Mouse (Mus musculus) MEL (cell line): ENCODE measurements around the gene Vcl. TPM values are rescaled to one million over a fixed set of nuclear protein-coding genes. Genes with fewer than 3 reads are reported as not detected.

ENCODE experiments used
- DNase-seq: peaks from one replicate; pipeline ENCODE4 v3.0.0; 2011; ENCODE audit warnings: low read depth, low spot score
- H3K27ac ChIP-seq: 2 replicates; pipeline ENCODE4 v1.5.1; 2012; ENCODE audit warnings: low read depth, mild to moderate bottlenecking, control low read depth, low read length, moderate library complexity; ENCODE audit not compliant: control insufficient read depth
- H3K27me3 ChIP-seq, 2 experiments: fragments of 150-350 bp in 1 of 2; sonication (generic) in 1 of 2; 2 replicates each; pipeline ENCODE4 v1.6.1; 2012; ENCODE audit warnings: low read length in 2 of 2, mild to moderate bottlenecking in 2 of 2, improper control_type of control experiment in 1 of 2, moderate library complexity in 1 of 2; ENCODE audit not compliant: insufficient read depth in 2 of 2, control insufficient read depth in 1 of 2
- H3K36me3 ChIP-seq, 2 experiments: 2 replicates each; pipeline ENCODE4 v1.6.1; 2012 to 2014; ENCODE audit warnings: low read length in 2 of 2, improper control_type of control experiment in 1 of 2, inconsistent platforms in 1 of 2, mild to moderate bottlenecking in 1 of 2; ENCODE audit not compliant: insufficient read depth in 2 of 2, control insufficient read depth in 1 of 2
- H3K4me1 ChIP-seq, 2 experiments: fragments of 150-350 bp in 1 of 2; sonication (generic) in 1 of 2; 2 replicates each; pipeline ENCODE4 v1.6.1; 2012; ENCODE audit warnings: low read length in 2 of 2, improper control_type of control experiment in 1 of 2, mild to moderate bottlenecking in 1 of 2; ENCODE audit not compliant: insufficient read depth in 2 of 2, control insufficient read depth in 1 of 2
- H3K4me3 ChIP-seq, 2 experiments: fragments of 150-350 bp in 1 of 2; sonication (generic) in 1 of 2; 2 replicates each; pipeline ENCODE4 v1.5.1; 2012; ENCODE audit warnings: low read depth in 2 of 2, low read length in 2 of 2, mild to moderate bottlenecking in 2 of 2, moderate library complexity in 2 of 2, control low read depth in 1 of 2, improper control_type of control experiment in 1 of 2; ENCODE audit not compliant: control insufficient read depth in 1 of 2, insufficient read depth in 1 of 2
- H3K79me2 ChIP-seq: 2 replicates; pipeline ENCODE4 v1.6.1; 2012; ENCODE audit warnings: mild to moderate bottlenecking, low read length, moderate library complexity; ENCODE audit not compliant: control insufficient read depth, poor library complexity, insufficient read depth
- H3K9ac ChIP-seq: 2 replicates; pipeline ENCODE4 v1.6.1; 2012; ENCODE audit warnings: low read depth, mild to moderate bottlenecking, control low read depth, low read length, moderate library complexity; ENCODE audit not compliant: control insufficient read depth, poor library complexity, severe bottlenecking
- H3K9me3 ChIP-seq: fragments of 150-350 bp; sonication (generic); replicated peaks from 2 replicates; pipeline ENCODE4 v1.6.1; 2012; ENCODE audit warnings: mild to moderate bottlenecking, low read length, improper control_type of control experiment, moderate library complexity; ENCODE audit not compliant: insufficient read depth
- CHD1 ChIP-seq: IDR thresholded peaks from 2 replicates; pipeline ENCODE4 v1.6.1; 2012; ENCODE audit warnings: low read depth, mild to moderate bottlenecking, inconsistent platforms, low read length, improper control_type of control experiment
- CTCF ChIP-seq, 3 experiments: IDR thresholded peaks in 2 of 3; conservative IDR thresholded peaks in 1 of 3; 2 replicates each; pipeline ENCODE4 v1.5.1; 2011 to 2012; ENCODE audit warnings: low read length in 3 of 3, low read depth in 2 of 3, mild to moderate bottlenecking in 2 of 3, improper control_type of control experiment in 1 of 3, inconsistent platforms in 1 of 3, mixed read lengths in 1 of 3, moderate library complexity in 1 of 3; ENCODE audit not compliant: control insufficient read depth in 1 of 3, insufficient read depth in 1 of 3, poor library complexity in 1 of 3, severe bottlenecking in 1 of 3
- GABPA ChIP-seq: IDR thresholded peaks from 2 replicates; pipeline ENCODE4 v1.6.1; 2012; ENCODE audit warnings: low read depth, mild to moderate bottlenecking, inconsistent platforms, low read length, improper control_type of control experiment, moderate library complexity
- GATA1 ChIP-seq: IDR thresholded peaks from 2 replicates; pipeline ENCODE4 v1.6.1; 2011; ENCODE audit warnings: low read depth, low read length, improper control_type of control experiment
- KAT2A ChIP-seq: conservative IDR thresholded peaks from 2 replicates; pipeline ENCODE4 v1.6.1; 2012; ENCODE audit warnings: low read depth, low read length, improper control_type of control experiment, inconsistent platforms
- MAFK ChIP-seq: IDR thresholded peaks from 2 replicates; pipeline ENCODE4 v1.6.1; 2011; ENCODE audit warnings: low read depth, mild to moderate bottlenecking, low read length, improper control_type of control experiment, borderline replicate concordance
- MAX ChIP-seq: IDR thresholded peaks from 2 replicates; pipeline ENCODE4 v1.6.1; 2011; ENCODE audit warnings: low read length, improper control_type of control experiment
- MAZ ChIP-seq: IDR thresholded peaks from 2 replicates; pipeline ENCODE4 v1.6.1; 2012; ENCODE audit warnings: low read depth, mild to moderate bottlenecking, inconsistent platforms, low read length, improper control_type of control experiment
- MEF2A ChIP-seq: IDR thresholded peaks from 2 replicates; pipeline ENCODE4 v1.6.1; 2014; ENCODE audit warnings: low read depth, mild to moderate bottlenecking, inconsistent platforms, low read length, improper control_type of control experiment; ENCODE audit not compliant: poor library complexity, insufficient replicate concordance, severe bottlenecking; ENCODE audit errors: extremely low read depth
- NELFE ChIP-seq: IDR thresholded peaks from 2 replicates; pipeline ENCODE4 v1.6.1; 2011; ENCODE audit warnings: low read depth, low read length, improper control_type of control experiment
- POLR2AphosphoS5 ChIP-seq: IDR thresholded peaks from 2 replicates; pipeline ENCODE4 v1.6.1; 2012; ENCODE audit warnings: low read depth, borderline replicate concordance, mild to moderate bottlenecking, inconsistent platforms, low read length, moderate library complexity, mixed read lengths
- RCOR1 ChIP-seq: IDR thresholded peaks from 2 replicates; pipeline ENCODE4 v1.6.1; 2012; ENCODE audit warnings: low read depth, mild to moderate bottlenecking, inconsistent platforms, low read length, improper control_type of control experiment
- SIN3A ChIP-seq: IDR thresholded peaks from 2 replicates; pipeline ENCODE4 v1.6.1; 2012; ENCODE audit warnings: low read length, improper control_type of control experiment, inconsistent platforms
- UBTF ChIP-seq: IDR thresholded peaks from 2 replicates; pipeline ENCODE4 v1.6.1; 2012; ENCODE audit warnings: low read depth, mild to moderate bottlenecking, inconsistent platforms, low read length, improper control_type of control experiment, moderate library complexity, borderline replicate concordance; ENCODE audit not compliant: insufficient read depth
- USF2 ChIP-seq, 2 experiments: IDR thresholded peaks; 2 replicates each; pipeline ENCODE4 v1.6.1; 2011 to 2012; ENCODE audit warnings: improper control_type of control experiment in 2 of 2, low read length in 2 of 2, borderline replicate concordance in 1 of 2, inconsistent platforms in 1 of 2, low read depth in 1 of 2, mild to moderate bottlenecking in 1 of 2; ENCODE audit not compliant: insufficient read depth in 1 of 2
- ZC3H11A ChIP-seq: IDR thresholded peaks from 2 replicates; pipeline ENCODE4 v1.6.1; 2012; ENCODE audit warnings: low read depth, mild to moderate bottlenecking, inconsistent platforms, low read length, improper control_type of control experiment
- polyA plus RNA-seq, 2 experiments: library from polyadenylated mRNA; stranded (reverse) in 1 of 2; unstranded in 1 of 2; fragments of >175 nt in 1 of 2; fragments of >200 nt in 1 of 2; gene quantifications; 2 replicates each; pipeline versions ENCODE4 v1.2.1 to v1.2.4; 2012; ENCODE audit warnings: low replicate concordance in 2 of 2, low read depth in 1 of 2; ENCODE audit not compliant: insufficient read length in 2 of 2, insufficient read depth in 1 of 2, missing spikeins in 1 of 2
- total RNA-seq: library from RNA; depleted of rRNA; stranded (reverse); fragments of 300-350 nt; gene quantifications from 2 replicates; pipeline ENCODE4 v1.2.3, GENCODE M21; 2012

The Vcl gene
- total and polyA plus RNA-seq, 3 experiments: 11.7 to 30.3 TPM; not detected in 1

GRCm38 (mm10) chr14:20958971-20959370 lies 29.8 kb downstream of the Vcl start:
- Histone ChIP-seq H3K9me3 (no peaks in the 10 kb centered on the region), H3K79me2 (no peaks in the 10 kb centered on the region), H3K36me3 (no peaks in the 10 kb centered on the region)

DNA sequence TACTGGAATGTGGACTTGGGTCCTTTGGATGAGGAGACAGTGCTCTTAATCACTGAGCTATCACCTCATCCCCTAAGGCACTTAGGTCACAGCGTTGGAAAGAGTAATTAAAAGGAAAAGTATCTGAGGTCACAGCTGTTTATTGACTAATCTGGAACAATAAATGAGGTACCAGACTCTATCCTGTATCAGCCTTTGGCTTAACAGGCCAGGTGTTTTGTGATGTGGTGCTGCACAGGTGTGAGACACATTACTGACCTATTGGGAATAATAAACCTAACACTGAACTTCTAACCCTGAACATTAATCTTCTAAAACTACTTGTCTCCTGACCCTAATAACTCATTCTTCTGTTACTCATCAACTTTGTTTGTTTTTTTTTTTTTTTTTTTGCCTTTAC lies 33.3 kb downstream of the Vcl start:
- TF ChIP-seq CTCF (IDR thresholded peaks at IDR 0.05 in 2 of 3, conservative IDR thresholded peaks at IDR 0.05 in 1 of 3; ENCODE audit: control insufficient read depth in 1 of 3, insufficient read depth in 1 of 3, low read depth in 2 of 3, low read length in 3 of 3, poor library complexity in 1 of 3, severe bottlenecking in 1 of 3) (no peak), MEF2A (no peak), UBTF (no peak), RCOR1 (no peak), NELFE (no peak), MAX (no peak), ZC3H11A (no peak), MAFK (no peak), KAT2A (no peak), USF2 (IDR thresholded peaks at IDR 0.05; ENCODE audit: borderline replicate concordance in 1 of 2, insufficient read depth in 1 of 2, low read depth in 1 of 2, low read length in 2 of 2) (no peak), POLR2AphosphoS5 (no peak), CHD1 (no peak), GABPA (no peak), SIN3A (no peak), GATA1 (no peak), MAZ (no peak)
- H3K27me3 ChIP-seq: no peaks in the 10 kb centered on the region
- DNase-seq: no peak
- H3K4me1 ChIP-seq: peaks cover 0 to 3% of the 10 kb centered on the region in 2 experiments; a peak in 1 of 4 replicates
- H3K9me3 ChIP-seq: no peaks in the 10 kb centered on the region
- H3K79me2 ChIP-seq: no peaks in the 10 kb centered on the region
- peaks cover 0 to 7% of the 10 kb centered on the region in 2 experiments; a peak in 2 of 4 replicates for H3K36me3 ChIP-seq
- H3K27ac ChIP-seq: no peak overlapping the region
- H3K9ac ChIP-seq: no peak overlapping the region
- H3K4me3 ChIP-seq: no peak overlapping the region

More at GRCm38 (mm10) chr14:20958971-20959370, 29.8 kb downstream of the Vcl start:
- H3K9ac ChIP-seq: no peak overlapping the region
- no peak for DNase-seq
- H3K4me1 ChIP-seq: no peaks in the 10 kb centered on the region
- no peaks in the 10 kb centered on the region for H3K27me3 ChIP-seq
- TF ChIP-seq CHD1 (no peak), MAX (no peak)
- no peak overlapping the region for H3K27ac ChIP-seq
- no peak overlapping the region for H3K4me3 ChIP-seq
